21 mouse cellular contexts compared by ENCODE assay signal in genomic region chr9:85048112-85048978, GRCm38 (mm10).
DNase-seq lines count a peak whose midpoint lies in the region; ATAC-seq and TF ChIP-seq lines count a peak whose summit lies in the region.
"Had no signal": no experiment of that assay in that cellular context is flagged by ENCODE, and none has a peak within 500 bp of the region (broad histone marks: within the 10 kb centered on the region; RNA-seq: fewer than 3 reads in every experiment).

No protein-coding gene starts in this region.

- H3K4me1 ChIP-seq in forebrain, embryonic 11.5 days (replicated peaks; ENCODE audit: control insufficient read depth, insufficient read depth, low read length): no peaks in the 10 kb centered on the region
- no peaks in the 10 kb centered on the region for H3K4me1 ChIP-seq in forebrain, embryonic 10.5 days
- no peaks in the 10 kb centered on the region for H3K4me1 ChIP-seq in forebrain, postnatal 0 days (ENCODE audit: insufficient read depth)
- no peaks in the 10 kb centered on the region for H3K4me1 ChIP-seq in limb, embryonic 14.5 days (ENCODE audit: control insufficient read depth, insufficient read depth, low read length)
- H3K4me1 ChIP-seq: heart, embryonic 13.5 days; limb, embryonic 15.5 days had no signal

- no peak for TF ChIP-seq POLR2A in limb, embryonic 14.5 days (IDR thresholded peaks at IDR 0.05; ENCODE audit: borderline replicate concordance, extremely low read depth, insufficient read depth, insufficient read length)

- intact Hi-C loops in heart, postnatal 14 days (cut with DNase I): no loop called here

- no peaks in the 10 kb centered on the region for H3K9me3 ChIP-seq in forebrain, embryonic 11.5 days (ENCODE audit: control insufficient read depth, low read length)
- no peaks in the 10 kb centered on the region for H3K9me3 ChIP-seq in forebrain, embryonic 10.5 days
- no peaks in the 10 kb centered on the region for H3K9me3 ChIP-seq in forebrain, postnatal 0 days (ENCODE audit: low read length)
- no peaks in the 10 kb centered on the region for H3K9me3 ChIP-seq in limb, embryonic 14.5 days (ENCODE audit: control insufficient read depth, low read length)
- H3K9me3 ChIP-seq: heart, embryonic 13.5 days; limb, embryonic 15.5 days had no signal

- H3K9ac ChIP-seq in forebrain, embryonic 11.5 days (ENCODE audit: low read length): no peak overlapping the region
- H3K9ac ChIP-seq in forebrain, postnatal 0 days: no peak overlapping the region
- H3K9ac ChIP-seq in limb, embryonic 14.5 days (ENCODE audit: low read depth, low read length, severe bottlenecking): no peak overlapping the region
- H3K9ac ChIP-seq: heart, embryonic 13.5 days; limb, embryonic 15.5 days had no signal

- no peak overlapping the region for H3K4me2 ChIP-seq in forebrain, embryonic 11.5 days (ENCODE audit: low read depth, low read length, severe bottlenecking)
- H3K4me2 ChIP-seq in forebrain, postnatal 0 days (ENCODE audit: low read depth): no peak overlapping the region
- H3K4me2 ChIP-seq in limb, embryonic 14.5 days (replicated peaks; ENCODE audit: low read depth, low read length, severe bottlenecking): no peak overlapping the region
- H3K4me2 ChIP-seq: heart, embryonic 13.5 days; limb, embryonic 15.5 days had no signal

- no peaks in the 10 kb centered on the region for H3K27me3 ChIP-seq in forebrain, embryonic 11.5 days (ENCODE audit: control insufficient read depth, insufficient read depth, low read length)
- H3K27me3 ChIP-seq in forebrain, embryonic 10.5 days (ENCODE audit: poor library complexity, severe bottlenecking): no peaks in the 10 kb centered on the region
- no peaks in the 10 kb centered on the region for H3K27me3 ChIP-seq in forebrain, postnatal 0 days (ENCODE audit: insufficient read depth, low read length)
- no peaks in the 10 kb centered on the region for H3K27me3 ChIP-seq in limb, embryonic 14.5 days (ENCODE audit: control insufficient read depth, insufficient read depth, low read length)
- H3K27me3 ChIP-seq: CH12.LX; heart, embryonic 13.5 days; limb, embryonic 15.5 days had no signal

- no peak for DNase-seq in forebrain, embryonic 11.5 days (ENCODE audit: low spot score)
- DNase-seq in forebrain, embryonic 10.5 days (ENCODE audit: extremely low spot score, low spot score): no peak
- DNase-seq in Muller cell, postnatal 12 days (ENCODE audit: inconsistent ontology term): peak; percentile 75
- DNase-seq in forebrain, postnatal 0 days: peak; percentile 3
- DNase-seq in limb, embryonic 14.5 days (ENCODE audit: low spot score): peak; percentile 37
- DNase-seq in thymus, adult 18-20 months: no peak
- no peak for DNase-seq in heart, postnatal 14 days
- DNase-seq: adrenal gland, adult 2 months; cerebellum, postnatal 36 days; heart, adult 11 months; heart, postnatal 4 days; kidney, postnatal 10 days; lung, postnatal 10 days; right cerebral cortex, postnatal 4 days had no signal

- H3K36me3 ChIP-seq in forebrain, embryonic 11.5 days (ENCODE audit: control insufficient read depth, insufficient read depth, low read length): no peaks in the 10 kb centered on the region
- H3K36me3 ChIP-seq in forebrain, embryonic 10.5 days (replicated peaks): no peaks in the 10 kb centered on the region
- no peaks in the 10 kb centered on the region for H3K36me3 ChIP-seq in forebrain, postnatal 0 days (ENCODE audit: insufficient read depth)
- no peaks in the 10 kb centered on the region for H3K36me3 ChIP-seq in limb, embryonic 14.5 days (ENCODE audit: control insufficient read depth, insufficient read depth, low read length)
- H3K36me3 ChIP-seq: heart, embryonic 13.5 days; limb, embryonic 15.5 days had no signal

- 52% methylated on average over 2 of the region's 2 CpGs for WGBS in forebrain, embryonic 11.5 days
- 77% methylated on average over 2 of the region's 2 CpGs for WGBS in forebrain, embryonic 10.5 days
- WGBS in forebrain, postnatal 0 days: 25% methylated on average over 2 of the region's 2 CpGs
- 25% methylated on average over 2 of the region's 2 CpGs for WGBS in limb, embryonic 14.5 days

- peak; percentile 18; the same call in 1 of the 2 replicates for ATAC-seq in forebrain, embryonic 11.5 days (replicated peaks; ENCODE audit: low FRiP score)
- peak; percentile 54 for ATAC-seq in forebrain, postnatal 0 days
- ATAC-seq in limb, embryonic 14.5 days (ENCODE audit: low FRiP score, low read depth): no peak
- no peak for ATAC-seq in granulocyte monocyte progenitor cell, adult 5-6 weeks (replicated peaks; ENCODE audit: poor library complexity, severe bottlenecking)
- ATAC-seq: intestine, postnatal 0 days had no signal

- TF ChIP-seq CTCF in forebrain, postnatal 0 days (IDR thresholded peaks at IDR 0.05; ENCODE audit: low read depth): no peak

- H3K27ac ChIP-seq in forebrain, embryonic 11.5 days (ENCODE audit: low read depth, low read length): no peak overlapping the region
- H3K27ac ChIP-seq in forebrain, embryonic 10.5 days: no peak overlapping the region
- no peak overlapping the region for H3K27ac ChIP-seq in forebrain, postnatal 0 days (ENCODE audit: low read depth, low read length)
- H3K27ac ChIP-seq in limb, embryonic 14.5 days (replicated peaks; ENCODE audit: low read depth, low read length): no peak overlapping the region
- H3K27ac ChIP-seq: heart, embryonic 13.5 days; layer of hippocampus, adult 2 months; limb, embryonic 15.5 days had no signal

- H3K4me3 ChIP-seq in forebrain, embryonic 11.5 days (ENCODE audit: low read depth, low read length): no peak overlapping the region
- H3K4me3 ChIP-seq in forebrain, embryonic 10.5 days: no peak overlapping the region
- no peak overlapping the region for H3K4me3 ChIP-seq in forebrain, postnatal 0 days (ENCODE audit: low read depth, low read length)
- no peak overlapping the region for H3K4me3 ChIP-seq in limb, embryonic 14.5 days (replicated peaks; ENCODE audit: low read length)
- H3K4me3 ChIP-seq: heart, embryonic 13.5 days; layer of hippocampus, adult 2 months; limb, embryonic 15.5 days; myocyte had no signal

Comparison
In these comparisons a context has a peak if more than half of its experiments do, and no peak if none do; other contexts are left out.
1. DNase-seq: peak in Muller cell, postnatal 12 days (single experiment), forebrain, postnatal 0 days (single experiment) and limb, embryonic 14.5 days (single experiment); none in forebrain, embryonic 11.5 days (single experiment), forebrain, embryonic 10.5 days (single experiment), thymus, adult 18-20 months (0 of 2) and heart, postnatal 14 days (0 of 2).
2. ATAC-seq: peak in forebrain, embryonic 11.5 days (single experiment) and forebrain, postnatal 0 days (single experiment); none in limb, embryonic 14.5 days (single experiment) and granulocyte monocyte progenitor cell, adult 5-6 weeks (single experiment).